Mouse (Mus musculus) gastrocnemius, postnatal 25 days (tissue): ENCODE results near the gene Art2b. TPM values are rescaled to one million over a fixed set of nuclear protein-coding genes. Genes with fewer than 3 reads are reported as not detected.
"Not testable (repeated sequence)": the region's sequence is repeated elsewhere in the genome, so short reads cannot be mapped to it uniquely, and the experiment has no call there.

Experiments
- DNase-seq: peaks from one replicate; pipeline ENCODE4 v3.0.0; 2022
- long read RNA-seq, 2 experiments: library from polyadenylated mRNA; stranded (forward); transcript quantifications; one replicate each; pipeline ENCODE4 v2.0.0; 2021
- total RNA-seq, 2 experiments: library from RNA; stranded (reverse); gene quantifications; 1 replicate in 1 of 2; 2 replicates in 1 of 2; pipeline ENCODE4 v1.2.3; 2021

Gene Art2b
- not detected for total RNA-seq
- long read RNA-seq, experiment 1 = 0 reads
- long read RNA-seq, experiment 2 = 0 reads

DNA sequence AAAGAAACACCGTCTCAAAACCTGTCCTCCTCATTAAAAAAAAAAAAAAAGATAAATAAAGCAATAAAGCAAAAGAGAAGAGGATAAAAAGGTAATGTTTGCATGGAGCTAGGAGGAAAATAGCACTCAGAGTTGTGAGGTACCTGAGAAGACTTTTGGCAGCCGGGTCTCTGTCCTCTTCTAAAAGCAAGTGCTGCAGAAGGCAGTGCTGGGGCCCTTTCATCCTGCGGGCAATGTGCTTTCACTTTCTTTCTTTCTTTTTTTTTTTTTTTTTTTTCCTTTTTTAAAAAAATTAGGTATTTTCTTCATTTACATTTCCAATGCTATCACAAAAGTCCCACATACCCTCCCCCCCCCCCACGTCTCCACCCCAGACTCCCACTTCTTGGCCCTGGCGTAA lies at the start of gene Art2b:
Art2b (minus strand) TSS at position 193 of the 400 bp plus-strand sequence.
- DNase-seq = no peak

DNA sequence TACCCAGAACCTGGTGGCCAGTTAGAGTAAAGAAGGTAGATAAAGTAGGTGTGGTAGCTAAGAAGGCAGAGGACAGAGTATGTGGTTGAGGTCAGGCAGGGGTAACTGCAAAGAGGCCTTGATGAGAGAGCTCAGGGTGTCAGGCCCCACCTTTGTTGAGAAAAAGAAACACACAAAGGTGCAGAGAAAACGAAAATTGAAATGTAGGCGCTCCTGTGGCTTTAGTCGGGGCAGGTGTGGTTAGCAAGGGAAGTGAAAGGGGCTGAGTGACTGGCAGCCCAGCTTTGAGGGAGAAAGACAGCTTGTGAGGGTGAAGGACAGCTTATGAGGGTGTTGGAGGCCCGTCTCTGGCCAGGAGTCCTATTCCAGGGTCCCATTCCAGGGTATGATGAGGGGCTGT lies 49.1 kb upstream of the Art2b start:
- no peak for DNase-seq

DNA sequence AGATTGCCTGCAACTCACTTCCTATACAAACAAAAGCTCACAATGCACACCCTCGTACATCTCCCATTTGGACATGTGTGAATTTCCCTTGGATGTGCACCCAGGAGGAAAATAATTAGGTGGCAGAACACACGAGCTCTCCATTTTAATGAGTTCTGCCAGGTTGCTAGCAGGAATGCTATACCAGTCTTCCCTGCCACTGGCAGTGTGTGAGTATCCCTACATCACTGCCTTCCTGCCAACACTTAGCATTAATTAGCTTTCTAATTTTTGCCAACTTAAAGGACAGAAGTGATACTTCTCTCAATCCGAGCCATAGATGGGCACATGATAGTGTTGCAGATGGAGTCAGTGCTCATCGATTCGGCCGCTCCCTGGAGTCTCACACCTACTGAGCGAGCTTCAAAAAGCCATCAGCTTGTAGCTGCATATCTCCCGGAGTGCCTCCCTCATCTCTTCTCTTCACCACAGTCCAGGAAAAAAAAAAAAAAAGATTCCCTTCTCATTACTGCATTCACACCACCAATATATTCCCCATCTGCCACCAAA lies 48.3 kb upstream of the Art2b start:
- DNase-seq = no peak

DNA sequence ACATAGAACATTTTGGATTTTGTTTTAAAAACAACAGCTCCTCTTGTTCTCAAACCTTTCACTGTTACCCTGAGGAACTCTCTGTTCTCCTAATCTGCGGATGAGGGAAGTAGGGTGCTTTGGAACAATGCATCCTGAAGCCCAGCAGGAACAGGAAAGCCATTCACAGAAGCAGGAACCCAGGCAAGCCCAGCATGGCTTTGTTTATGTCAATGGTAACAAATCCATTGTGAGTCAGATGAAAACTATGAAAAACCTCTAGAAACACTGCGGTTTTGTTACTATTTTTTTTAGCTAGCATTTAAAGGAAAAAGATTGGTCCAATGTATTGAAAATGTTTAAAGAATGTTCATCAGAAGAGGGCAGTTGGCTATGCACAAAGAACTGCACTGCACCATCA lies 43.1 kb upstream of the Art2b start:
- DNase-seq = no peak

DNA sequence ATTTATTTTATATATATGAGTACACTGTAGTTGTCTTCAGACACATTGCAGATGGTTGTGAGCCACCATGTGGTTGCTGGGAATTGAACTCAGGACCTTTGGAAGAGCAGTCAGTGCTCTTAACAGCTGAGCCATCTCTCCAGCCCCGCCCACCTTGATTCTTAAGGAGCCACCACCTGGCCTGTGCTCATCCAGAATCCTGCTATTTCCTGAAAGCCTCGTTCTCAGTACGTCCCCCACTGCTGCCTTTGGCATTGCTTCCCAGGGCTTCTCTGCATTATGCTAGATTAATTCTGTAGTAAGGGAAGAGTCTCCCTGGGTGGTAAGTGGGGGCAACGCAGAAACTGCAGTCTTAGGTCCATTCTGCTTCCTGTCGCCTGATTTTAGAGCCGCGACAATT lies 41.8 kb upstream of the Art2b start:
- not testable (repeated sequence) for DNase-seq

DNA sequence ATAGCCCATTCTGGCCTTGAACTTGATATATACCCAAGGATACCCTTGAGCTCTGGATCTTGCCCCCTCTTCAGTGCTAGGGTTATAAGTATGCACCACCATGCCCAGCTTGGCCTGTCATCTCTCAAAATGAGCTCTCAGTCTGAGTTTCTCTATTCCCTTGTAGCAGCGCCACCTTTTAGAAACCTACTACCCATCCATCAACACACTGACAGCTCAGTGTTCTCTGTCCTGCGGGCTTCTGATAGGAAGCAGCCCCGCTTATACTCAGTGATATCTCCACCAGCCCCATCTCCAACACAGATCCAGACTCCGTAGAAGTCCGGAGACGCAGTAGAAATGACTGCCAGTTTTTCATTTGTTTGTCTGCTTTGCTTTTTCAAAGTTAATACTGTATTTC lies 38.9 kb upstream of the Art2b start:
- no peak for DNase-seq

DNA sequence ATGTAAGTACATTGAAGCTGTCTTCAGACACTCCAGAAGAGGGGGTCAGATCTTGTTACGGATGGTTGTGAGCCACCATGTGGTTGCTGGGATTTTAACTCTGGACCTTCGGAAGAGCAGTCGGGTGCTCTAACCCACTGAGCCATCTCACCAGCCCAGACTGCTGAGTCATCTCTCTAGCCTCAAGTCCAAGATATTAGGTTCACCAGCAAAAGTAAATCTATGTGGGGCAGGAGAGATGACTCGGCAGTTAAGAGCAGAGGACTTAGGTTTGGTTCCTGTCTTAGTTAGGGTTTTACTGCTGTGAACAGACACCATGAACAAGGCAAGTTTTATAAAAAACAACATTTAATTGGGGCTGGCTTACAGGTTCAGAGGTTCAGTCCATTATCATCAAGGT lies 36.5 kb upstream of the Art2b start:
- DNase-seq = not testable (repeated sequence)

DNA sequence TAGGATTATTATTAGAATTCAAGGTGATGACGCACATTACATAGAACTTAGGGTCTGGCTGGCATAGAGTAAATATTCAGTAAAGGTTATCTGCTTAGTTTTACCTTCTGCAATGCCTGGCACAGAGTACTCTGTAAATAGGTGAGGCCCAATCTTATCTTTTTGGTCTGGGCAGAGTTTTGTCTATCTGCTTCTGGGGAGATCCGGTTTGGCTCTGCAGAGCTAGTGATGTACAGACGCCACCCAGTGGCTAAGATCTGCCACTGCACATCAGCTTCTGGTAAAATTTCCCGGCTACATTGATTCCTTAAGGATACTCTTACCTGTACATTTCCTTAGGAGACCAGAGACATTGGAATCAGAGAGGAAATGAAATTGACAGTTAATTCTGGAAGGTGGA lies 35.0 kb upstream of the Art2b start:
- DNase-seq = no peak

DNA sequence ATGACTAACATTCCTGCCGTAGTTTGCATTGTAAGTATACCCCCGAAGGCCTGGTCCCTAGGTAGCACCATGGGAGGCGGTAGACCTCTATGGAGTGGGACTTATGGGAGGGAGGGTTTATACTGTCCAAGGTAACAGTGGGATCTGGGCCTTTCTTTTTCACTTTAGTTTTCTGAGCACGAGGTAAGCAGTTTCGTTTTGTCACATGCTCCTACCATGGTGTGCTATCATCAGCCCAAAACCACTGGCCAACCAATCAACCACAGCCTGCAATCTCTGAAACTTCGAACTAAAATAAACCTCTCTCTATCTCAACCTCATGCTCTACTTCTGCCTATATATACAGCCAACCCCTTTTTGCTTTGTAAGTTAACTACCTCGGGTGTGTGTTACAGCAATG lies 32.9 kb upstream of the Art2b start:
- DNase-seq = no peak

DNA sequence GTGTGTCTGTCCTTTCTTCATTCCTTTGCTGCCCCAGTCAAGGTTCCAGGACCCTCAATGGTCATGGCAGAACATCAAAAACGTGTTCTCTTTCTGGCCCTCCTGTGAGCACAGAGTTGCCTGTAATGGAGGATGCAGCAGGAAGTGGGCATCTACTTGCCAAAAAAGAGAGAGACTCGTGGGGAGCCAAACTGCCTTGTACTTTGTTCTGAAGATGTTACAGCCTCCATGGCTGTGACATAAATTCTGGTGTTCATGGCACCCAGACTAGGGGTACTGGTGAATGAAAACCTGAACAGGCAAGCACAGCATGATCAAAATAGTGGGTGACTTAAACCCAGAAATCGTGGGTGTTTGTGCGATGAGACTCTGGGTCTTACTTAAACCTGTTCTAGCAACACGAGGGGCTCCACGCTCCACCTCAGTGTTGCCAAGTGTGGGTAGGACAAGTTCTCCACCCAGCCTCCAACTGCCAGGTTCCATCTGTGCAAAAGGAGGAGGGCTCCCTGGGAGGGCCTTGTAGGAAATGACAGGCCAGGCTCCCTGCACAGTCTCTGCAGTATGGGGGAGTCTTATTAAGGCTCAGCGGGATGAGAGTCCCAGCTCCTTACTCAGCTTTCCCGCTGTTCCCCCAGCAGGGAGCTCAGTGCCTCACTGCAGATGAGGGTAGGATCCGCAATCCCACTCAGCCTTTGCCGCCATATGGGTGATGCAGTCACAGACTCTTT lies 32.2 kb upstream of the Art2b start:
- DNase-seq = no peak

DNA sequence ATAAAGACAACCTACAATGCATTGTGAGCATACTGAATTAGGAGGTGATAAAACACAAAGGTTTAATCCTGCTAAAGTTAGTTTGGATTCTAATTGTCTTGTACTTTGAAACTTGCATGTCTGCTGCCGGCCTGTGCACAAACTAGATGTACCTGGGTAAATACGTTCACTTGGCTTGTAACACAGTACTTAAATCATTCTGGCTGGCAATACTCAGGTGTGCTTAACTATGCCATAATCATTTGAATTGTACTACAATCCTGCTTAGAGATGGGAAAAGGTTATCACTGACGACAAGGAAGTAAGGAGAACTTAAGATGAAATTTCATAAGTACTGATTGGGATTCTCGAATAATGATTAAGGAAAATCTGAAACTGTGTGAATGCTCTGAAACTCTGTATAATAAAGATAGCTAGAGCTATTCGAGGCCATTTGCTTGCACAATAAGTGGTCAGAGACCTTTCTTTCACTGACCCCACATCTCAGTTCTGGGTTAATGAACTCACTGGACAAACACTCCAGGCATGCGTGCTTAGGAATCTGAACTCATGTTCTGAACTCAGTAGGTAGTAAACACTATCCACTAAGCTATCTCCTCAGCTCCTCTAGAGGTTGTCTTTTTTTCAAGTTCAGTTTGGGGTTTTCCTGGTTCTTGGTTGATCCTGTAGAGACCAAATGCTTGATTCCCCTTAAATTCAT lies 30.9 kb upstream of the Art2b start:
- DNase-seq = no peak

DNA sequence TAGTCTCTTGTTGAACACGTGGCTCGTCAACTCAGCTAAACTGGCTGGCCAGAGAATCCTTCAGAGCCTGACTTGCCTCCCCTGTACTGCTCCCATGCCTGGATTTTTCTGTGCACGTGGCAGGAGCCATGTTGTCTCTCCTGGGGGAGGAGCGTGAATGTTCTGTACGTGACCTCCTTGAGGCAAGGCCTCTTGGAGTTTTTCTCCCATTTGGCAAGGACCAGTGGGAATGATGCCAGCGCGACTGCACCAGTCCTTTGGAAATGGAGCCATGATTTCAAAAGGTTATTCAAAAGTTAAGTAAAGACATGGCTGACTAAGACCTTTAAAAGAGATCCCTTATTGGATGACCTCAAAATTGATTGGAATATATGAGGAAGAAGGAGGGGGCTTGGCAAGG lies 30.0 kb upstream of the Art2b start:
- DNase-seq = no peak

DNA sequence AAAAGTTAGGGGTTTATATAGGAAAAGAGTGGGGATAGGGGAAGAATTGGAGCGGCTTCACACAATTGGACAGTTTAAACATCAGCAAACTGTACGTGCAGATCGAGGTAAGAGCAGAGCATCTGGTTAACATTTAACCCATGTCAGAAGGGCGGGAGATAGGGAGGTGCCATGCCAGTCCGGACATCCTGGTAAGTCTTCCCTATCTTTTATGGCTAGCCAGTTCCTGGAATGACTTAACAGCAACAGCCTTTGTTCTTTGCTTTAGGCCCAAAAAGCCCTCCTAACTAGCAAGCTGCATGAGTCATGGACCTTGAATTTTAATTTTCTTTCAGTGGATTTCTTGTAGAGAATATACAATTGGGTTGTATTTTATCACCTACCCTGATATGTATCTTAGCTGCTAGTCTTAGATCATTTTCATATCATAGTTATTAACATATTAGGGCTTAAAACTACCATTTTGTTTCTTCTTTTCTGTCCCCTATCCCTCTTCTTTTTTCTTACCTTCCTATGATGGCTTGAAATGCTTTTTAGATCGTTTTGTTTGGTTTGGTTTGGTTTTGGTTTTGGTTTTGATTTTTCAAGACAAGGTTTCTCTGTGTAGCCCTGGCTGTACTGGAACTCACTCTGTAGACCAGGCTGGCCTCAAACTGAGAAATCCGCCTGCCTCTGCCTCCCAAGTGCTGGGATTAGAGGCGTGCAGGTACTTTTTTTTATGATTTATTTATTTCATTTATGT lies 27.6 kb upstream of the Art2b start:
- DNase-seq = not testable (repeated sequence)

DNA sequence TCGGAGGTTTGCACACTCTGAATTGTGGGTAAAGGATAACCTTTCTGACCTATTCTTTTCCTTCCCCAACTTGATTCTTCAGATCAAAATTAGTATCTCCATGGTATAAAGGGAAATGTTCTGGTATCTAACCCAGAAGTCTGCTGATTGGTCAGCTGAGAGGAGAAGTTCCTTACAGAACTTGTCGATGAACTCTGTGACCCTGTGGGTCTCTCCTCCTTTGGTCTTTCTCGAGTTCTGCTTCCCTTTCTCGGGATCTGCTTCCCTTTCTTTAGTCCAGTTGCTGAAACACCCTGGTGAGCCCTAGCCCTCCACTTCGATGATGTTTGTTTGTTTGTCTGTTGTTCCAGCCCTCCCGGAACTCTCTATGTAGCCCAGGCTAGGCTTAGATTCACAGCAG lies 22.4 kb upstream of the Art2b start:
- no peak for DNase-seq

DNA sequence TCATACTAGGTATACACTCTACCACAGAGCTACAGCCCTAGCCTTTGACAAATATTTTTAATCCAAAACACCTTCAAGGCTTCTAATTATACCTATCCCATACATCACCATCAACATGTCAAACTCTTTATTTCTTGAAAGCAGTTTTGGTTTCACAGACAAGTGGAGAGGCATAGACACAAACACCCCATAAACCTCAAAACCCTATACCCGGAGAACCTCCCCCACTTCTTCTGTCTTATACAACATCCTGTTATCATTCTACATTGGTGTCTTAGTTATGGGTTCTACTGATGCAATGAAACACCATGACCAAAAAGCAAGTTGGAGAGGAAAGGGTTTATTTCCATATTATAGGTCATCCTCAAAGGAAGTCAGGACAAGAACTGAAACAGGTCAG lies 15.0 kb upstream of the Art2b start:
- no peak for DNase-seq

DNA sequence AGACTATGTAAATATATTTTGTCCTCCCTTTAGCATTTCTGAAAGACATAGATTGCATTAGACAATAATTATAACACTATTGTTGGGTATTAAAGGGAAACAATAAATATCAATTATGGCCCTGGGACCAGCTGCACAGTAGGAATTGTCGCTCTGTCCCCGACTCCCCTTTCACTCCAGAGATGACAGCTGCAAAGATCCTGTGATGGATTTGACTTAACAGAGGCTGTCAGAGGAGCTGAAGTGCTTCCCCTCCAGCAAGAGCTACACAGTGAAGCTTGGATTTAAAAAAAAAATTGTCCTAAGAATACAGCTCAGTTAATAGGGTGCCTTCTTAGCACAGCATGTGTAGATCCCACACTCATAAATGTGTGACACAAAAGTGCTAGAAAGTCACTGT lies 13.1 kb upstream of the Art2b start:
- no peak for DNase-seq

DNA sequence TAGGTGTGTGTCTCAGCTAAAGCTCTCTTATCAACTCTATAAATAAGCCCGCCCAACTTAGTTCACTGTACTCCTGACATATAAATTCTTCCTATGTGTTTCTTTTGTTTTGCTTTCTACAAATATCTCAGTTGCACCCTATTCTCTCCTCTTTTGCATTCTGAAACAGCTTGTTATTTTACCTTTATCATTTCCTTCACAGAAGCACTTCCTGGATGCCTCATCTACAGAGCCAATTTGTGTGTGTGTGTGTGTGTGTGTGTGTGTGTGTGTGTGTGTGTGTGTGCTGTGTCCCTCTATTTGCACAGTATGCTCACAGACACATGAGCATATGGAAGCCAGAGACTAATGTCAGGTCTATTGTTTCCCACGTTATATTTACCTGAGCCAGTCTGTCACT lies 9.6 kb upstream of the Art2b start:
- DNase-seq = no peak

DNA sequence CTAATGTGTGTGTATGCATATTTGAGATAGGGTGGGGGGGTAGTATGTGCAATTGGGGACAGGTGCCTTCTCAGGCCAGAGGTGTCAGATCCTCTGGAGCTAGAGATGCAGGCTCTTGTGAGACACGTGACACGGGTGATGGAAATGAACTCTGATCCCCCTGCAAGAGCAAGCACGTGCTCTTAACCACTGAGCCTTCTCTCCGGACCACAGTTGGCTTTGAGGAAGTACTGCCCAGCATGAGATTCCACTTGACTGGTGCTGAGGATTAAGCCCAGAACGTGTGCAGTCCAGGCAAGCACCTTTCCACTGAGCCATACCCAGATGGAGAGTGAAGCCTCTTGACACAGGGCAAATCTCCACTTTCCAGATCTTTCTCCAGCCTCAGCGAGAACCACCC lies 1.1 kb downstream of the Art2b start:
- not testable (repeated sequence) for DNase-seq

DNA sequence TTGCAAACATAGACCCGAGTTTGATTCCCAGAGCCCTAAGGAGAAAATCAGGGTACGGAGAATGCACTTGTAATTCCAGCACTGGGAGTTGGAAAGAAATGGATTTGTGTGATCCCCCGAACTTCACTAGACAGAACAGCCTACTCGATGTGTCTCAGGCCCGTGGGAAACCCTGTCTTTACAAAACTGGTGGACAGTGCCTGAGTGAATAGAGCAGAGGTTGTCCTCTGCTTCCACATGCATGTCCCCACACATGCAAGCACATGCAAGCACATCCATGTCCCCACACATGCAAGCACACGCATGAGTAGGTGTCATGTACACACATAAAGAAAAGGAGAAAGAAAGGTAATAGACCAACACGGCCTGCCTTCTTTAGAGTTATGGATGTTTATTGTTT lies 3.4 kb downstream of the Art2b start:
- DNase-seq = no peak

DNA sequence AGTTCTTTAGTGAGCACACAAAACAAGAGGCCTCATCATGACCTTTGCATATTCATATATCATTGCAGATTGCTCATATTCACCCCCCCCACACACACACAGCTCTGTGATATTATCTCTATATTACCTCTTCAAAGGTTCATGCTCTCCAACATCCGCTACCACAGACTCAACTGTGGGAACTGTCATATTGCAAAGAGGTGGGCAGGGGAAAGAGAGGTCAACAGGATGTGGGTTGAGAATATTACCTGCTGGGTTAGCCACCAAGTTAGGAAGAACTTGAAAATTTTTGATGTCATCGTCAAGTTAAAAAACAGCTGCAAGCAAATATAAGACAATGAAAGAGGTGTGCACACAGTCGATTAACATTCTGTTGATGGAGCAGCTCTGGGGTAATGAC lies 4.5 kb downstream of the Art2b start:
- DNase-seq = not testable (repeated sequence)

DNA sequence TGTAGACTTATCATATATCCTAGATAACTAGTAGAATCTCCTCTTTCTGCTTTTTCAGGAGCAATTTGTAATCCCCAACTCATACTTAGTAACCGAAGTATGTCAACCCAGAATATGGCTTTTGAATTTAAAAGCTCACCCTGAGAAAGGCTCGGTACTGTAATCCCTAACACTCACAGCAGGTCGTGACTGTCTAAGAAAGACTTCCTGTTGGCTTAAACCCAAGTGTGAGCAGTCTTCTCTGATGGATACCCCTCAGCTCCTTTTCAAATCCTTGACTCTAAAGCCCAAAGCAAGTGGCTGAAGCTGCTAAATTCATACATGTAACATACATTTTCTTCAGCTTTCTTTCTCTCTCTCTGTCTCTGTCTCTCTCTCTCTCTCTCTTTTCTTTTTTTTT lies 11.0 kb downstream of the Art2b start:
- no peak for DNase-seq

DNA sequence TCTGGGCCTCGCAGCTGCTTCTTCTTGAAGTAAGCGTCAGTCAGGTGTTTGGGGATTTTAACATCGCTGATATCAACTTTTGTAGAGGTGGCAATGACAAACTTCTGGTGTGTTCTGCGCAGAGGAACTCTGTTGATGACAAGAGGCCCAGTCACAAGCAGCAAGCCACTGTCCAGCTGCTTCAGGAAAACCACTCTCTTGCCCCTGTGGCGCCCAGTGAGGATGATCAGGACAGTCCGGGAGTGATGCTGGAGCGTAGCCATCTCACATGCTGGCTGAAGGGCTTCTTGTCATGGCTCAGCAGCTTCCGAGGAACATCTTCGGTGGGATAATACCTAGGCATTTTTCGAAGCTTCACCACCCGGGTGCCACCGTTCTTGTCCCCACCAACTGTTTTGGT lies 11.8 kb downstream of the Art2b start:
- not testable (repeated sequence) for DNase-seq

DNA sequence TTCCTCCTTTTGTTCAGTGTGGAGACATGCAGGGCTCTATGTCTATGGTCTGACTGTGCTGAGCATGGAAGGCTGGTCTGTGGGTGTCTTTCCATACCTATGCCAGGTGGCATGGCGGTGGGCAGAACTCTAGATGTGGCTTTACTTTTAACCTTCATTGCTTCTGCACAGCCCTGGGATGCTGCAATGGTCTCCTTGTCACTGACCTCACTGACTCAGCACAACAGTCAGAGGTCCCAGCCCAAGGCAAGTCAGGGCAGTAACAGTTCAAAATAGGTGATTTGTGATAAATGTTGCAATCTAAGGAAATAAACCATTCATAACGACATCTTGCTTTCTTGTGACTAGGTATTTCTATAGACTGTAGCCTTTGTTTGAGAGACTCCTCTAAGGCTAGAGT lies 21.3 kb downstream of the Art2b start:
- no peak for DNase-seq
